In the genomic region with DNA sequence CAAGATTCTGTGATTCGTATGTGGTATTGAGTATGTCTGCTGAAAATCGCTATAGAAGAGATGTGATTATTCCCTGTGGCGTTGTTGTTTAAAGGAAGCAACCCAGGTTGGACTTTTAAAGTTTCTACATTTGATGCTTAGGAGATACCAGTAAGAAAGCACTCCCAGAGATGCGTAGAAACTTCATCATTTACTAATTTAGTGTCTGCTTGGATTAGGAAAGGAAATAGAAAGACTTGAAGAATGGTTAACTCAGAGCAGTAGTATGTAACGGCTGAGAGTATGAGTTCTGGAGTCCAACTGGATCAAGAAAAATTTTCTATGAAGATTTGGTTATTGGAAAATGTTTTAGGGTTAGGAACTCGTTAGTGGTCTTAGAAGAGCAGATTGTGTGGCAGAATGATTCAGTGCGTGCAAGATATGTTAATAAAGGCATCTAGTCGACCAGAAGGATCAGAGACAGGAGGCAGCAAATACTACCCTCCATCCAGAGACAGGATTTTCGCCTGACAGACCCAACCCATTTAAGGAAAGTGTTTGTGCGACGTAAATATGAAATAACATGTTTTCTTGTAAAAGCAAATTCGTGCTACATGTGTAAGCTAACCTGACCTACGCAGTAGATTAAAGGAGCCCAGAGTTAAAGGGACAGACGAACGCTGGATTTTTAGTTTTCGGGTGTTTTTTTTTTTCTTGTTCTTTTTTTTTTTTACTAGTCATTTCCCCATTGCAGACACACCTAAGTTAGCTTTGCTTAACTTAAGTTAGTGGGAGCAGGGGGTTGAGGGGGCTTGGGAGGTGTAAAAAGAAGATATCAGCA, we compare ENCODE assay signal across 1 mouse cellular context.
TF ChIP-seq lines count a peak whose summit lies in the region.

No protein-coding gene starts in this region.

TF ChIP-seq in ES-E14, 5 proteins besides CTCF, POLR2A, EP300 and RAD21:
- TF ChIP-seq ZNF384 (IDR thresholded peaks at IDR 0.05; ENCODE audit: low read depth, low read length): no peak
- no peak for TF ChIP-seq HCFC1 (IDR thresholded peaks at IDR 0.05; ENCODE audit: borderline replicate concordance, insufficient read depth, low read length)
- no peak for TF ChIP-seq MAFK (IDR thresholded peaks at IDR 0.05; ENCODE audit: insufficient read depth, low read depth, low read length)
- TF ChIP-seq CHD2 (IDR thresholded peaks at IDR 0.05; ENCODE audit: low read depth, low read length): no peak
- TF ChIP-seq ZC3H11A (IDR thresholded peaks at IDR 0.05; ENCODE audit: borderline replicate concordance, low read depth, low read length): no peak
